Mouse (Mus musculus) CH12F3 (cell line): Measurements from ENCODE around the gene Ntn4.

Source experiments
- in situ Hi-C: fragments of 300-500 bp; cut with MboI; formaldehyde crosslinking; loops from 2 replicates; pipeline ENCODE4 v1.14.3; 2020; ENCODE audit warnings: low sequenced_read_pairs

Gene Ntn4

GRCm38 (mm10) chr10:93709536-93709935 is 69.1 kb downstream of the Ntn4 start:
- in situ Hi-C loops = no loop called here

- in situ Hi-C loops = no loop called here
Observed at GRCm38 (mm10) chr10:93721625-93722337, 81.3 kb downstream of the Ntn4 start.

GRCm38 (mm10) chr10:93723942-93724542 is 83.6 kb downstream of the Ntn4 start:
- in situ Hi-C loops = no loop called here

- in situ Hi-C loops = no loop called here
Observed at GRCm38 (mm10) chr10:93728131-93728530, 87.7 kb downstream of the Ntn4 start.

- in situ Hi-C loops = no loop called here
Observed at GRCm38 (mm10) chr10:93730514-93730913, 90.0 kb downstream of the Ntn4 start.

GRCm38 (mm10) chr10:93731248-93731691 is 90.8 kb downstream of the Ntn4 start:
- in situ Hi-C loops = no loop called here

- in situ Hi-C loops = no loop called here
Observed at GRCm38 (mm10) chr10:93736114-93736645, 95.7 kb downstream of the Ntn4 start.

GRCm38 (mm10) chr10:93737080-93737479 is 96.6 kb downstream of the Ntn4 start:
- in situ Hi-C loops = no loop called here

- in situ Hi-C loops = no loop called here
Observed at GRCm38 (mm10) chr10:93741446-93742096, 101.1 kb downstream of the Ntn4 start.

GRCm38 (mm10) chr10:93742097-93742446 is 101.6 kb downstream of the Ntn4 start:
- in situ Hi-C loops = no loop called here

GRCm38 (mm10) chr10:93742598-93742997 is 102.1 kb downstream of the Ntn4 start:
- in situ Hi-C loops = no loop called here

GRCm38 (mm10) chr10:93749267-93750192 is 109.0 kb downstream of the Ntn4 start:
- in situ Hi-C loops = no loop called here

GRCm38 (mm10) chr10:93751302-93751701 is 110.8 kb downstream of the Ntn4 start:
- in situ Hi-C loops = no loop called here

GRCm38 (mm10) chr10:93753711-93754391 is 113.4 kb downstream of the Ntn4 start:
- in situ Hi-C loops = no loop called here

GRCm38 (mm10) chr10:93756211-93756610 is 115.7 kb downstream of the Ntn4 start:
- in situ Hi-C loops = no loop called here

GRCm38 (mm10) chr10:93759644-93760043 is 119.2 kb downstream of the Ntn4 start:
- in situ Hi-C loops = loop anchor here (10.0 kb wide), 1 partner anchor 155 kb away; no protein-coding TSS in a partner anchor

GRCm38 (mm10) chr10:93760429-93760828 is 119.9 kb downstream of the Ntn4 start:
- in situ Hi-C loops = loop anchor here (10.0 kb wide), 1 partner anchor 156 kb away; no protein-coding TSS in a partner anchor

GRCm38 (mm10) chr10:93763074-93763473 is 122.6 kb downstream of the Ntn4 start:
- in situ Hi-C loops = loop anchor here (10.0 kb wide), 1 partner anchor 158 kb away; no protein-coding TSS in a partner anchor

- in situ Hi-C loops = loop anchor here (10.0 kb wide), 1 partner anchor 161 kb away; no protein-coding TSS in a partner anchor
Observed at GRCm38 (mm10) chr10:93766221-93766620, 125.7 kb downstream of the Ntn4 start.

GRCm38 (mm10) chr10:93767245-93767644 is 126.8 kb downstream of the Ntn4 start:
- in situ Hi-C loops = loop anchor here (10.0 kb wide), 1 partner anchor 162 kb away; no protein-coding TSS in a partner anchor
